Mouse (Mus musculus): Measurements from ENCODE around the gene Kcnh1. TPM values are rescaled to one million over a fixed set of nuclear protein-coding genes. Genes with fewer than 3 reads are reported as not detected.

The Kcnh1 gene
- total RNA-seq (2021) = 10 to 100 TPM; 71.9 to 76.4 TPM
- long read RNA-seq, experiment 1, full-length matches to known transcripts = 46 of 86 reads
- long read RNA-seq, experiment 1, partial matches to known transcripts = 27 of 86 reads
- long read RNA-seq, experiment 1, other reads (novel, unspliced or antisense) = 13 of 86 reads
- long read RNA-seq, experiment 2, full-length matches to known transcripts = 21 of 55 reads
- long read RNA-seq, experiment 2, partial matches to known transcripts = 9 of 55 reads
- long read RNA-seq, experiment 2, other reads (novel, unspliced or antisense) = 25 of 55 reads

GRCm38 (mm10) chr1:192190508-192191321 lies at the start of gene Kcnh1:
Gene Kcnh1 (plus strand): TSS chr1:192190774.
- intact Hi-C loops (cut with DNase I) = loop anchor here (1.0 to 5.0 kb wide), 8 partner anchors 77 to 522 kb away; no protein-coding TSS in a partner anchor

GRCm38 (mm10) chr1:192151179-192151578 lies 39.4 kb upstream of the Kcnh1 start:
- no peak overlapping the region for H3K27ac ChIP-seq
- intact Hi-C loops (cut with DNase I) = no loop called here
- no peak for TF ChIP-seq CTCF (IDR thresholded peaks at IDR 0.05)
- no peak overlapping the region for H3K4me3 ChIP-seq
- DNase-seq (ENCODE audit: extremely low spot score in 1 of 2, low spot score in 2 of 2) = no peak

More at GRCm38 (mm10) chr1:192190508-192191321, at the start of gene Kcnh1:
- peak within 1 kb of the TSS; percentile 92 for H3K27ac ChIP-seq
- H3K4me3 ChIP-seq = peak within 1 kb of the TSS; percentile 69
- peak; percentile 93 for TF ChIP-seq CTCF (IDR thresholded peaks at IDR 0.05)
- peak; percentile 96 to 98 for DNase-seq (ENCODE audit: extremely low spot score in 1 of 2, low spot score in 2 of 2)

- no peak for DNase-seq (ENCODE audit: extremely low spot score in 1 of 2, low spot score in 2 of 2)
- Histone ChIP-seq H3K4me3 (no peak overlapping the region), H3K27ac (no peak overlapping the region)
- no peak for TF ChIP-seq CTCF (IDR thresholded peaks at IDR 0.05)
- intact Hi-C loops (cut with DNase I) = loop anchor here (1.0 kb wide), 1 partner anchor 17 kb away; no protein-coding TSS in a partner anchor
Observed at GRCm38 (mm10) chr1:192171477-192171876, 19.1 kb upstream of the Kcnh1 start.

- no peak for TF ChIP-seq CTCF (IDR thresholded peaks at IDR 0.05)
- DNase-seq (ENCODE audit: extremely low spot score in 1 of 2, low spot score in 2 of 2) = no peak
- no peak overlapping the region for H3K27ac ChIP-seq
- H3K4me3 ChIP-seq = no peak overlapping the region
- intact Hi-C loops (cut with DNase I) = loop anchor here (5.0 kb wide), 1 partner anchor 342 kb away; no protein-coding TSS in a partner anchor
Observed at GRCm38 (mm10) chr1:192179877-192180276, 10.7 kb upstream of the Kcnh1 start.

GRCm38 (mm10) chr1:192181696-192182257 lies 8.8 kb upstream of the Kcnh1 start:
- intact Hi-C loops (cut with DNase I) = loop anchor here (5.0 kb wide), 1 partner anchor 341 kb away; no protein-coding TSS in a partner anchor
- TF ChIP-seq CTCF (IDR thresholded peaks at IDR 0.05) = no peak
- Histone ChIP-seq H3K27ac (no peak overlapping the region), H3K4me3 (no peak overlapping the region)
- no peak for DNase-seq (ENCODE audit: extremely low spot score in 1 of 2, low spot score in 2 of 2)

GRCm38 (mm10) chr1:192189056-192189455 lies 1.5 kb upstream of the Kcnh1 start:
- DNase-seq (ENCODE audit: extremely low spot score in 1 of 2, low spot score in 2 of 2) = no peak
- TF ChIP-seq CTCF (IDR thresholded peaks at IDR 0.05) = peak; percentile 80
- H3K27ac ChIP-seq = no peak overlapping the region
- H3K4me3 ChIP-seq = no peak overlapping the region
- intact Hi-C loops (cut with DNase I) = loop anchor here (2.0 kb wide), 1 partner anchor 462 kb away; no protein-coding TSS in a partner anchor

- Histone ChIP-seq H3K27ac (no peak overlapping the region), H3K4me3 (no peak overlapping the region)
- no peak for DNase-seq (ENCODE audit: extremely low spot score in 1 of 2, low spot score in 2 of 2)
- no peak for TF ChIP-seq CTCF (IDR thresholded peaks at IDR 0.05)
- intact Hi-C loops (cut with DNase I) = loop anchor here (1.0 to 5.0 kb wide), 9 partner anchors 78 to 523 kb away; no protein-coding TSS in a partner anchor
Observed at GRCm38 (mm10) chr1:192189771-192190170, 803 bp upstream of the Kcnh1 start.

- peak overlapping the region; percentile 92 for H3K27ac ChIP-seq
- TF ChIP-seq CTCF (IDR thresholded peaks at IDR 0.05) = no peak
- intact Hi-C loops (cut with DNase I) = loop anchor here (2.0 to 5.0 kb wide), 6 partner anchors 76 to 396 kb away; no protein-coding TSS in a partner anchor
- DNase-seq (ENCODE audit: extremely low spot score in 1 of 2, low spot score in 2 of 2) = peak; percentile 35 to 46
- H3K4me3 ChIP-seq = peak overlapping the region; percentile 69
Observed at GRCm38 (mm10) chr1:192191322-192191639, 707 bp downstream of the Kcnh1 start.

- DNase-seq (ENCODE audit: extremely low spot score in 1 of 2, low spot score in 2 of 2) = no peak
- no peak for TF ChIP-seq CTCF (IDR thresholded peaks at IDR 0.05)
- Histone ChIP-seq H3K4me3 (peak overlapping the region; percentile 69), H3K27ac (peak overlapping the region; percentile 92)
- intact Hi-C loops (cut with DNase I) = loop anchor here (2.0 to 5.0 kb wide), 6 partner anchors 75 to 395 kb away; no protein-coding TSS in a partner anchor
Observed at GRCm38 (mm10) chr1:192191859-192192258, 1.3 kb downstream of the Kcnh1 start.

GRCm38 (mm10) chr1:192192710-192193109 lies 2.1 kb downstream of the Kcnh1 start:
- intact Hi-C loops (cut with DNase I) = loop anchor here (5.0 kb wide), 5 partner anchors 75 to 290 kb away; no protein-coding TSS in a partner anchor
- TF ChIP-seq CTCF (IDR thresholded peaks at IDR 0.05) = no peak; the same call in 1 of the 2 replicates
- peak overlapping the region; percentile 69 for H3K4me3 ChIP-seq
- H3K27ac ChIP-seq = peak overlapping the region; percentile 80
- DNase-seq (ENCODE audit: extremely low spot score in 1 of 2, low spot score in 2 of 2) = no peak

- Histone ChIP-seq H3K4me3 (peak overlapping the region; percentile 69), H3K27ac (peak overlapping the region; percentile 80)
- intact Hi-C loops (cut with DNase I) = loop anchor here (5.0 kb wide), 5 partner anchors 74 to 289 kb away; no protein-coding TSS in a partner anchor
- DNase-seq (ENCODE audit: extremely low spot score in 1 of 2, low spot score in 2 of 2) = peak in 1 of 2 experiments; percentile 31
- no peak for TF ChIP-seq CTCF (IDR thresholded peaks at IDR 0.05)
Observed at GRCm38 (mm10) chr1:192193656-192194055, 3.1 kb downstream of the Kcnh1 start.
